Mouse (Mus musculus) inflammation-experienced regulatory T-cells, adult 16 weeks (primary cell): Measurements from ENCODE around the gene Rpl22l1. TPM values are rescaled to one million over a fixed set of nuclear protein-coding genes. Genes with fewer than 3 reads are reported as not detected.

ENCODE experiments used
- polyA plus RNA-seq: library from polyadenylated mRNA; unstranded; fragments of 100-300 nt; shearing (Covaris generic); gene quantifications from one replicate; pipeline ENCODE4 v1.2.1, GENCODE M21; 2017

Rpl22l1 gene
- 307 TPM for polyA plus RNA-seq

GRCm38 (mm10) chr3:28805301-28806097 lies at the start of gene Rpl22l1:
Gene Rpl22l1, plus strand, starts transcription at chr3:28805436.

GRCm38 (mm10) chr3:28780994-28781393 lies 24.2 kb upstream of the Rpl22l1 start, which contains the start of gene Eif5a2:
Gene Eif5a2, plus strand, starts transcription at chr3:28781276.

Other genes with a start within 250 kb of the Rpl22l1 start
- 0.13 TPM for gene Slc2a2, start 107.5 kb upstream of the Rpl22l1 start, polyA plus RNA-seq
- 7.7 TPM for gene Eif5a2, start 24.2 kb upstream of the Rpl22l1 start, polyA plus RNA-seq
- not detected for gene Gm1527, start 87.2 kb downstream of the Rpl22l1 start, polyA plus RNA-seq